Mouse (Mus musculus): ENCODE results near the gene Dock9. TPM values are rescaled to one million over a fixed set of nuclear protein-coding genes. Genes with fewer than 3 reads are reported as not detected.

Dock9 gene
- polyA plus RNA-seq, 1 experiment: 2.7 TPM

DNA sequence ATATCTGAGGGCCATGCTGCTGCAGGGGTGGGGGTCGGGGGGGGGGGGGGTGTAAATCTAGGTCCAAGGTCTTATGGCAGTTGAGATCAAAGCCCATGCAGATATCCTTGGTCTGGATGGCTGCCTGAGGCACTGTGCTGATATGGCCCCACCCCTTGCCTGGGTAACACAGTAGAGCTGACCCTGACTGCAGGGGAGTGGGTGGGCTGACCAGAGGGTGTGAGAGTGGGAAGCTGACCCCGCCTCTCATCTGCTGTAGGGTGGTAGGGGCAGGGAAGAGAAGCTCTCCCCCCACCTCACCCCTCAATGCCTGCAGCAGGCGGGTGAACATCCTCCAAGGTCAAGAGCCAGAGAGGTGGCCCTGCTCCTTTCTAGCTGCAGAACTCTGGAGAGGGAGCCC, 66.7 kb downstream of the Dock9 start:
- TF ChIP-seq CTCF (IDR thresholded peaks at IDR 0.05; ENCODE audit: control insufficient read depth, insufficient read depth, insufficient read length): no peak
- no peak for TF ChIP-seq MYOG (IDR thresholded peaks at IDR 0.05; ENCODE audit: control insufficient read depth, extremely low read depth, insufficient read length)
- TF ChIP-seq USF1 (IDR thresholded peaks at IDR 0.05; ENCODE audit: low read depth): no peak
- no peak for TF ChIP-seq FOSL1 (IDR thresholded peaks at IDR 0.05; ENCODE audit: insufficient read depth, low read length, poor library complexity, severe bottlenecking)
- TF ChIP-seq MYOD1 (IDR thresholded peaks at IDR 0.05; ENCODE audit: control insufficient read depth, insufficient read length, low read depth): no peak
- no peak for TF ChIP-seq CEBPB (IDR thresholded peaks at IDR 0.05; ENCODE audit: low read depth)
- TF ChIP-seq MAX (IDR thresholded peaks at IDR 0.05): no peak
- Histone ChIP-seq H3K36me3 (ENCODE audit: control insufficient read depth, insufficient read depth) (no peaks in the 10 kb centered on the region), H3ac (ENCODE audit: control insufficient read depth, insufficient read length, low read depth) (no peak overlapping the region), H3K4me3 (ENCODE audit: insufficient read depth, poor library complexity, severe bottlenecking) (no peak overlapping the region), H3K79me3 (ENCODE audit: low read depth) (no peaks in the 10 kb centered on the region), H3K79me2 (ENCODE audit: control insufficient read depth, insufficient read depth) (no peaks in the 10 kb centered on the region), H3K27me3 (ENCODE audit: control insufficient read depth, insufficient read depth, insufficient read length) (no peaks in the 10 kb centered on the region)

- Histone ChIP-seq H3K27me3 (ENCODE audit: control insufficient read depth, insufficient read depth, insufficient read length) (no peaks in the 10 kb centered on the region), H3K79me2 (ENCODE audit: control insufficient read depth, insufficient read depth) (no peaks in the 10 kb centered on the region), H3K79me3 (ENCODE audit: low read depth) (no peaks in the 10 kb centered on the region), H3K4me3 (ENCODE audit: insufficient read depth, poor library complexity, severe bottlenecking) (no peak overlapping the region), H3ac (ENCODE audit: control insufficient read depth, insufficient read length, low read depth) (no peak overlapping the region), H3K36me3 (ENCODE audit: control insufficient read depth, insufficient read depth) (no peaks in the 10 kb centered on the region)
- TF ChIP-seq USF1 (IDR thresholded peaks at IDR 0.05; ENCODE audit: low read depth): no peak
- no peak for TF ChIP-seq MYOG (IDR thresholded peaks at IDR 0.05; ENCODE audit: control insufficient read depth, extremely low read depth, insufficient read length)
- TF ChIP-seq CTCF (IDR thresholded peaks at IDR 0.05; ENCODE audit: control insufficient read depth, insufficient read depth, insufficient read length): no peak
- no peak for TF ChIP-seq MYOD1 (IDR thresholded peaks at IDR 0.05; ENCODE audit: control insufficient read depth, insufficient read length, low read depth)
- no peak for TF ChIP-seq FOSL1 (IDR thresholded peaks at IDR 0.05; ENCODE audit: insufficient read depth, low read length, poor library complexity, severe bottlenecking)
- no peak for TF ChIP-seq MAX (IDR thresholded peaks at IDR 0.05)
- TF ChIP-seq CEBPB (IDR thresholded peaks at IDR 0.05; ENCODE audit: low read depth): no peak
These were observed 69.6 kb downstream of the Dock9 start for GRCm38 (mm10) chr14:121727996-121728395.

DNA sequence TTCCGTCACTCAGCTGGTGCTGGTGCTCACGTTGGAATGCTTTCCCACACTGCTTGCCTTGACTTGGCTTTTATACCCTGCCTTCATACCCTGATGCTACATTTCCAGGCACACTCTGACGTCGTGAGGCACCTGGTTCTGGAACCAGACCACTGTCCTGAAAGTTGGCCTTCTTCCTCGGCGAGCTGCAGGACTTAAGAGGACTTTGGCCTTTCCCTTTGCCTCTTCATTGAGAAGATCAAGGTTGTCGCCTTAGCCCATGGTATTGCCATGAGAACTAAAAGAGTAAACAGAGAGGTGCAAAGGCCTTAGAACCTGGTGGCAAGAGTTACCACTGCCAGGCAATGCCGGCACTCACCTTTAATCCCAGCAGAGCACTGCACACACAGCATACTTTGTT, 73.1 kb downstream of the Dock9 start:
- Histone ChIP-seq H3K27me3 (ENCODE audit: control insufficient read depth, insufficient read depth, insufficient read length) (no peaks in the 10 kb centered on the region), H3K4me3 (ENCODE audit: insufficient read depth, poor library complexity, severe bottlenecking) (no peak overlapping the region), H3K36me3 (ENCODE audit: control insufficient read depth, insufficient read depth) (no peaks in the 10 kb centered on the region), H3K79me2 (ENCODE audit: control insufficient read depth, insufficient read depth) (no peaks in the 10 kb centered on the region), H3K79me3 (ENCODE audit: low read depth) (no peaks in the 10 kb centered on the region), H3ac (ENCODE audit: control insufficient read depth, insufficient read length, low read depth) (no peak overlapping the region)
- TF ChIP-seq USF1 (IDR thresholded peaks at IDR 0.05; ENCODE audit: low read depth): no peak
- TF ChIP-seq FOSL1 (IDR thresholded peaks at IDR 0.05; ENCODE audit: insufficient read depth, low read length, poor library complexity, severe bottlenecking): no peak
- no peak for TF ChIP-seq MAX (IDR thresholded peaks at IDR 0.05)
- TF ChIP-seq MYOG (IDR thresholded peaks at IDR 0.05; ENCODE audit: control insufficient read depth, extremely low read depth, insufficient read length): no peak
- no peak for TF ChIP-seq CEBPB (IDR thresholded peaks at IDR 0.05; ENCODE audit: low read depth)
- no peak for TF ChIP-seq CTCF (IDR thresholded peaks at IDR 0.05; ENCODE audit: control insufficient read depth, insufficient read depth, insufficient read length)
- no peak for TF ChIP-seq MYOD1 (IDR thresholded peaks at IDR 0.05; ENCODE audit: control insufficient read depth, insufficient read length, low read depth)

DNA sequence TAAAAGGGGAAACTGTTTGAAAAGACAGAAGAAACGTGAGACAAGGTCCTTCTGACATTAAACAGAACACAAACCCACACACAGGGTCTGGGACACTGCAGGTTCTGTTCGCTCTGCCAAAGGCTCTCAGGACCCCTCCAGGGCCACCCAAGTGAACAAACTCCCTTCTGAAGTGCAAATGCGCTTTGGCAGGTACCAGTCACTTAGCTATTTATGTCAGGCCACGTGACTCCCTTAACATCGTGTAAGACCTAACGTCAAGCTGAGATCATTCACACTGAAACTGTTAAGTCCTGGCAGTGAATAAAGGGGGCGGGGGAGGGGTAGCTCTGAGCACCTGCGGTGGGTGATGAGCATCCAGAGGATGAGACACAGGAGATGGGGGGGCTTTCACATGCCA, 74.9 kb downstream of the Dock9 start:
- TF ChIP-seq CEBPB (IDR thresholded peaks at IDR 0.05; ENCODE audit: low read depth) (no peak), MYOD1 (IDR thresholded peaks at IDR 0.05; ENCODE audit: control insufficient read depth, insufficient read length, low read depth) (no peak), MAX (IDR thresholded peaks at IDR 0.05) (no peak), MYOG (IDR thresholded peaks at IDR 0.05; ENCODE audit: control insufficient read depth, extremely low read depth, insufficient read length) (no peak), USF1 (IDR thresholded peaks at IDR 0.05; ENCODE audit: low read depth) (no peak), FOSL1 (IDR thresholded peaks at IDR 0.05; ENCODE audit: insufficient read depth, low read length, poor library complexity, severe bottlenecking) (no peak), CTCF (IDR thresholded peaks at IDR 0.05; ENCODE audit: control insufficient read depth, insufficient read depth, insufficient read length) (no peak)
- Histone ChIP-seq H3K79me3 (ENCODE audit: low read depth) (no peaks in the 10 kb centered on the region), H3K79me2 (ENCODE audit: control insufficient read depth, insufficient read depth) (no peaks in the 10 kb centered on the region), H3K36me3 (ENCODE audit: control insufficient read depth, insufficient read depth) (no peaks in the 10 kb centered on the region), H3K4me3 (ENCODE audit: insufficient read depth, poor library complexity, severe bottlenecking) (no peak overlapping the region), H3ac (ENCODE audit: control insufficient read depth, insufficient read length, low read depth) (no peak overlapping the region), H3K27me3 (ENCODE audit: control insufficient read depth, insufficient read depth, insufficient read length) (no peaks in the 10 kb centered on the region)

GRCm38 (mm10) chr14:121721431-121721830, 76.2 kb downstream of the Dock9 start:
- Histone ChIP-seq H3K36me3 (ENCODE audit: control insufficient read depth, insufficient read depth) (no peaks in the 10 kb centered on the region), H3K79me2 (ENCODE audit: control insufficient read depth, insufficient read depth) (no peaks in the 10 kb centered on the region), H3ac (ENCODE audit: control insufficient read depth, insufficient read length, low read depth) (no peak overlapping the region), H3K79me3 (ENCODE audit: low read depth) (no peaks in the 10 kb centered on the region), H3K4me3 (ENCODE audit: insufficient read depth, poor library complexity, severe bottlenecking) (no peak overlapping the region), H3K27me3 (ENCODE audit: control insufficient read depth, insufficient read depth, insufficient read length) (no peaks in the 10 kb centered on the region)
- TF ChIP-seq MAX (IDR thresholded peaks at IDR 0.05): no peak
- no peak for TF ChIP-seq CEBPB (IDR thresholded peaks at IDR 0.05; ENCODE audit: low read depth)
- no peak for TF ChIP-seq USF1 (IDR thresholded peaks at IDR 0.05; ENCODE audit: low read depth)
- no peak for TF ChIP-seq MYOD1 (IDR thresholded peaks at IDR 0.05; ENCODE audit: control insufficient read depth, insufficient read length, low read depth)
- no peak for TF ChIP-seq FOSL1 (IDR thresholded peaks at IDR 0.05; ENCODE audit: insufficient read depth, low read length, poor library complexity, severe bottlenecking)
- no peak for TF ChIP-seq CTCF (IDR thresholded peaks at IDR 0.05; ENCODE audit: control insufficient read depth, insufficient read depth, insufficient read length)
- no peak for TF ChIP-seq MYOG (IDR thresholded peaks at IDR 0.05; ENCODE audit: control insufficient read depth, extremely low read depth, insufficient read length)

Data from C2C12 (cell line).